Comparison of ENCODE assay signal across 8 mouse cellular contexts in the genomic region with DNA sequence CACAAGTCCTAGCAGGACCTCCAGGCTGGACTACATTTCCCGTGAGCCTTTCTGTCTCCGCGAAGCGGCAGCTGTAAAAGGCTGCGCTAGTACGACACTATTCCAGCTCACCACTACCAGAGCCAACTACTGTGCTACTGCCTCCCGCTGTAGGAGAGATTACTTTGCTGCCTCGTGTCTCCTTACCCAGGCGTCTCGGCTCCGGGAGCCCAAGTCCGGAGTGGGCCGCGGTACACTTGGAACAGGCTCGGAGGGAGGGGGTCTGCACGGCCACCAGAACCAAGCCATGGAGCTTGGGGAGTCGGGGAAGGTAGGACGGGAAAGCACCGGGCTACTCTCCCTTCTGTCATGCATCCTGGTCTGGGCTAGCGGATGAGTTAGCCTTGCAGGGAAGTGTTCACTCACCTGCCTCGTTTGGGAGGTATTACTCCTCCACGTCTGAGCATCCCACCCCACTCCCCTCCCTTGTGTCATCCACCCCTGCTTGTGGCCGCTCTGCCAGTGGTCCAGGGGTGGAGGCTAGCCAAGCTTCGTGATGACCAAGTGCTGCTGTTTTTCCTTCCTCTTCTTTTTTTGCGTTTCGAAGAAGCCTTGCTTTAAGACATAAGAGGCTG. TPM values are rescaled to one million over a fixed set of nuclear protein-coding genes. Genes with fewer than 3 reads are reported as not detected.
A peak's percentile ranks its signal among the peaks of the same experiment; 100 is the strongest.
DNase-seq lines count a peak whose midpoint lies in the region; ATAC-seq and TF ChIP-seq lines count a peak whose summit lies in the region.

No protein-coding gene starts in this region.

- peak overlapping the region; percentile 95 for H3K4me2 ChIP-seq in CH12.LX (ENCODE audit: insufficient read depth, low read depth, poor library complexity, severe bottlenecking)
- H3K4me2 ChIP-seq in forebrain, embryonic 14.5 days (ENCODE audit: low read length) = peak overlapping the region; percentile 81
- H3K4me2 ChIP-seq in liver, embryonic 15.5 days = peak overlapping the region; percentile 81
- peak overlapping the region; percentile 79 for H3K4me2 ChIP-seq in neural tube, embryonic 12.5 days (replicated peaks)

- DNase-seq in CH12.LX (ENCODE audit: extremely low read depth) = peak; percentile 80
- peak; percentile 91 for DNase-seq in forebrain, embryonic 14.5 days (ENCODE audit: low spot score)
- peak; percentile 88 for DNase-seq in heart, postnatal 10 days
- peak; percentile 81 to 86 for DNase-seq in kidney, postnatal 4 days

- H3K4me1 ChIP-seq in CH12.LX (ENCODE audit: control insufficient read depth in 1 of 2, insufficient read depth in 2 of 2) = peaks cover 0 to 26% of the 10 kb centered on the region in 2 experiments; a peak in 2 of 4 replicates
- H3K4me1 ChIP-seq in forebrain, embryonic 14.5 days (ENCODE audit: control insufficient read depth, insufficient read depth, low read length) = peaks cover 9% of the 10 kb centered on the region
- peaks cover 10% of the 10 kb centered on the region; the same call in 1 of the 2 replicates for H3K4me1 ChIP-seq in liver, embryonic 15.5 days (replicated peaks)
- peaks cover 6% of the 10 kb centered on the region for H3K4me1 ChIP-seq in neural tube, embryonic 12.5 days
- peaks cover 4% of the 10 kb centered on the region for H3K4me1 ChIP-seq in testis, adult 2 months (ENCODE audit: control insufficient read depth, insufficient read depth, low read length)

- no peak for TF ChIP-seq EP300 in CH12.LX (IDR thresholded peaks at IDR 0.05; ENCODE audit: low read length)

- peak; percentile 98 for ATAC-seq in cerebellum, adult (ENCODE audit: insufficient number of reproducible peaks, low FRiP score, low TSS enrichment)
- peak; percentile 97 for ATAC-seq in forebrain, embryonic 14.5 days
- peak; percentile 81 for ATAC-seq in liver, embryonic 15.5 days (ENCODE audit: insufficient read depth)
- peak; percentile 91 for ATAC-seq in neural tube, embryonic 12.5 days (ENCODE audit: low FRiP score, low read depth)

- WGBS in forebrain, embryonic 14.5 days = under 1% methylated on average over 26 of the region's 26 CpGs
- under 1% methylated on average over 26 of the region's 26 CpGs for WGBS in liver, embryonic 15.5 days (ENCODE audit: insufficient replicate concordance)
- 2% methylated on average over 26 of the region's 26 CpGs for WGBS in neural tube, embryonic 12.5 days

- TF ChIP-seq POLR2A in CH12.LX (IDR thresholded peaks at IDR 0.05; ENCODE audit: low read depth, low read length) = peak; percentile 80
- 0 out of 2 replicates have a peak, but pooled peaks have one; percentile 10 for TF ChIP-seq POLR2A in testis, adult 2 months (IDR thresholded peaks at IDR 0.05; ENCODE audit: control insufficient read depth, low read depth, low read length)

- dilution Hi-C loops in CH12.LX (cut with MboI; ENCODE audit: extremely low pct_ligation_motif_present, extremely low pct_unique_long_range_greater_than_20kb, low sequenced_read_pairs) = no loop called here

- intact Hi-C loops in heart, postnatal 10 days (cut with DNase I) = loop anchor here (2.0 to 5.0 kb wide), 2 partner anchors 60 to 107 kb away; a partner anchor contains a TSS

- H3K9ac ChIP-seq in CH12.LX (ENCODE audit: insufficient read depth, low read depth) = peak overlapping the region; percentile 41
- H3K9ac ChIP-seq in forebrain, embryonic 14.5 days (ENCODE audit: low read length) = peak overlapping the region; percentile 73
- H3K9ac ChIP-seq in liver, embryonic 15.5 days = peak overlapping the region; percentile 52
- H3K9ac ChIP-seq in neural tube, embryonic 12.5 days = peak overlapping the region; percentile 67

- H3K36me3 ChIP-seq in CH12.LX (replicated peaks in 1 of 2; ENCODE audit: control insufficient read depth in 1 of 2, insufficient read depth in 1 of 2, low read length in 1 of 2) = peaks cover 0 to 19% of the 10 kb centered on the region in 2 experiments
- no peaks in the 10 kb centered on the region for H3K36me3 ChIP-seq in forebrain, embryonic 14.5 days (ENCODE audit: control insufficient read depth, insufficient read depth, low read length)
- H3K36me3 ChIP-seq in liver, embryonic 15.5 days (replicated peaks) = no peaks in the 10 kb centered on the region
- peaks cover 4% of the 10 kb centered on the region; the same call in 1 of the 2 replicates for H3K36me3 ChIP-seq in neural tube, embryonic 12.5 days
- no peaks in the 10 kb centered on the region for H3K36me3 ChIP-seq in testis, adult 2 months (ENCODE audit: control insufficient read depth, insufficient read depth, low read length)

- H3K27me3 ChIP-seq in CH12.LX (replicated peaks) = peaks cover 2% of the 10 kb centered on the region
- no peaks in the 10 kb centered on the region for H3K27me3 ChIP-seq in forebrain, embryonic 14.5 days (replicated peaks; ENCODE audit: control insufficient read depth, insufficient read depth, low read length)
- H3K27me3 ChIP-seq in liver, embryonic 15.5 days = no peaks in the 10 kb centered on the region
- H3K27me3 ChIP-seq in neural tube, embryonic 12.5 days (replicated peaks) = no peaks in the 10 kb centered on the region
- no peaks in the 10 kb centered on the region for H3K27me3 ChIP-seq in testis, adult 2 months (ENCODE audit: control insufficient read depth, insufficient read depth, low read length)

- no peak overlapping the region for H3K27ac ChIP-seq in CH12.LX (ENCODE audit: insufficient read depth, low read depth)
- peak overlapping the region; percentile 58; the same call in 1 of the 2 replicates for H3K27ac ChIP-seq in forebrain, embryonic 14.5 days (ENCODE audit: low read depth, low read length)
- H3K27ac ChIP-seq in liver, embryonic 15.5 days (replicated peaks) = no peak overlapping the region
- no peak overlapping the region for H3K27ac ChIP-seq in neural tube, embryonic 12.5 days
- no peak overlapping the region; the same call in 1 of the 2 replicates for H3K27ac ChIP-seq in testis, adult 2 months (ENCODE audit: control insufficient read depth, insufficient read depth, low read depth, low read length)

- H3K9me3 ChIP-seq in CH12.LX (replicated peaks; ENCODE audit: low read length) = no peaks in the 10 kb centered on the region
- H3K9me3 ChIP-seq in forebrain, embryonic 14.5 days (replicated peaks; ENCODE audit: control insufficient read depth, low read length) = no peaks in the 10 kb centered on the region
- no peaks in the 10 kb centered on the region for H3K9me3 ChIP-seq in liver, embryonic 15.5 days (replicated peaks)
- H3K9me3 ChIP-seq in neural tube, embryonic 12.5 days = no peaks in the 10 kb centered on the region

- no peaks in the 10 kb centered on the region for H3K79me2 ChIP-seq in CH12.LX (replicated peaks; ENCODE audit: control insufficient read depth, extremely low read depth, insufficient read depth, poor library complexity, severe bottlenecking)

- no peak for TF ChIP-seq CTCF in CH12.LX (conservative IDR thresholded peaks at IDR 0.05 in 1 of 2, IDR thresholded peaks at IDR 0.05 in 1 of 2; ENCODE audit: low read depth in 2 of 2, low read length in 2 of 2)
- TF ChIP-seq CTCF in testis, adult 2 months (IDR thresholded peaks at IDR 0.05; ENCODE audit: control insufficient read depth, insufficient read depth, insufficient replicate concordance, low read depth, low read length) = no peak

- TF ChIP-seq RAD21 in CH12.LX (IDR thresholded peaks at IDR 0.05; ENCODE audit: low read depth, low read length) = no peak; the same call in 1 of the 2 replicates

- H3K4me3 ChIP-seq in CH12.LX (replicated peaks in 1 of 3; ENCODE audit: low read depth in 2 of 3, low read length in 2 of 3, poor library complexity in 1 of 3) = peak overlapping the region; percentile 67 to 88 (median 70)
- H3K4me3 ChIP-seq in forebrain, embryonic 14.5 days (ENCODE audit: low read depth, low read length) = peak overlapping the region; percentile 54
- peak overlapping the region; percentile 62 for H3K4me3 ChIP-seq in liver, embryonic 15.5 days (replicated peaks)
- H3K4me3 ChIP-seq in neural tube, embryonic 12.5 days = peak overlapping the region; percentile 64
- H3K4me3 ChIP-seq in testis, adult 2 months (ENCODE audit: control insufficient read depth, low read depth, low read length) = peak overlapping the region; percentile 83

- in situ Hi-C loops in CH12.LX (cut with MboI; ENCODE audit: low pct_ligation_motif_present, low pct_unique_long_range_greater_than_20kb, low sequenced_read_pairs) = no loop called here

RNA-seq across cellular contexts. Expression of a gene that starts 33.1 kb away (rescaled TPM):
- total RNA-seq in CH12.LX (2012; rRNA removed) (not detected in 2 replicates), CH12.LX (2014; rRNA removed) (not detected in 2 replicates)
- not detected in 2 replicates for polyA plus RNA-seq in CH12.LX (2012; ENCODE audit: insufficient read length, low read depth)
- polyA plus RNA-seq in forebrain, embryonic 14.5 days (2014; fragmentation: Nextera tagmentation; extraction: Ambion mirVana) = 152 and 161 TPM in 2 replicates
- 10 to 100 TPM; 14.4 to 15.7 TPM for total RNA-seq in heart, postnatal 10 days (2021)
- polyA plus RNA-seq in liver, embryonic 15.5 days (2015; fragmentation: Nextera tagmentation; extraction: Ambion mirVana) = 1.2 and 1.3 TPM in 2 replicates
- polyA plus RNA-seq in neural tube, embryonic 12.5 days (2016; fragmentation: Nextera tagmentation; extraction: Ambion mirVana) = 97.7 and 107 TPM in 2 replicates
- polyA plus RNA-seq in testis, adult 2 months (2012; rRNA removed) = 18.7 and 20.4 TPM in 2 replicates

RNA-seq across cellular contexts. Expression of a gene that starts 50.2 kb away (rescaled TPM):
- 8.1 and 13.7 TPM in 2 replicates for total RNA-seq in CH12.LX (2012; rRNA removed)
- total RNA-seq in CH12.LX (2014; rRNA removed) = 3.8 and 5.6 TPM in 2 replicates
- polyA plus RNA-seq in CH12.LX (2012; ENCODE audit: insufficient read length, low read depth) = 9.4 and 14.2 TPM in 2 replicates
- 10.7 and 10.9 TPM in 2 replicates for polyA plus RNA-seq in forebrain, embryonic 14.5 days (2014; fragmentation: Nextera tagmentation; extraction: Ambion mirVana)
- total RNA-seq in heart, postnatal 10 days (2021) = 10 to 100 TPM; 12.4 to 16.7 TPM
- 2.0 and 2.5 TPM in 2 replicates for polyA plus RNA-seq in liver, embryonic 15.5 days (2015; fragmentation: Nextera tagmentation; extraction: Ambion mirVana)
- polyA plus RNA-seq in neural tube, embryonic 12.5 days (2016; fragmentation: Nextera tagmentation; extraction: Ambion mirVana) = 15.6 and 20.1 TPM in 2 replicates
- 54.3 and 54.4 TPM in 2 replicates for polyA plus RNA-seq in testis, adult 2 months (2012; rRNA removed)

RNA-seq across cellular contexts. Expression of a gene that starts 56.3 kb away (rescaled TPM):
- total RNA-seq in CH12.LX (2012; rRNA removed) = 0.13 and 0.42 TPM in 2 replicates
- total RNA-seq in CH12.LX (2014; rRNA removed) = 0.08 and 0.11 TPM in 2 replicates
- 0.17 and 0.18 TPM in 2 replicates for polyA plus RNA-seq in CH12.LX (2012; ENCODE audit: insufficient read length, low read depth)
- 0.06 and 0.48 TPM in 2 replicates for polyA plus RNA-seq in forebrain, embryonic 14.5 days (2014; fragmentation: Nextera tagmentation; extraction: Ambion mirVana)
- total RNA-seq in heart, postnatal 10 days (2021) = 1 to 10 TPM in 1 of 2 experiments, under 1 TPM in 1; 0.62 to 1.2 TPM
- polyA plus RNA-seq in liver, embryonic 15.5 days (2015; fragmentation: Nextera tagmentation; extraction: Ambion mirVana) = 0.03 TPM in 1 of 2 replicates, not detected in the other
- 0.28 and 0.63 TPM in 2 replicates for polyA plus RNA-seq in neural tube, embryonic 12.5 days (2016; fragmentation: Nextera tagmentation; extraction: Ambion mirVana)
- polyA plus RNA-seq in testis, adult 2 months (2012; rRNA removed) = 1.6 and 2.1 TPM in 2 replicates

RNA-seq across cellular contexts. Expression of a gene that starts 58.7 kb away (rescaled TPM):
- total RNA-seq in CH12.LX (2012; rRNA removed) = 1.6 and 2.1 TPM in 2 replicates
- total RNA-seq in CH12.LX (2014; rRNA removed) = 1.1 and 1.4 TPM in 2 replicates
- 4.7 and 5.9 TPM in 2 replicates for polyA plus RNA-seq in CH12.LX (2012; ENCODE audit: insufficient read length, low read depth)
- polyA plus RNA-seq in forebrain, embryonic 14.5 days (2014; fragmentation: Nextera tagmentation; extraction: Ambion mirVana) = 27.1 and 29.9 TPM in 2 replicates
- total RNA-seq in heart, postnatal 10 days (2021) = 10 to 100 TPM; 17.8 to 25.2 TPM
- 2.7 and 2.9 TPM in 2 replicates for polyA plus RNA-seq in liver, embryonic 15.5 days (2015; fragmentation: Nextera tagmentation; extraction: Ambion mirVana)
- 18.4 and 18.5 TPM in 2 replicates for polyA plus RNA-seq in neural tube, embryonic 12.5 days (2016; fragmentation: Nextera tagmentation; extraction: Ambion mirVana)
- polyA plus RNA-seq in testis, adult 2 months (2012; rRNA removed) = 1.4 and 1.8 TPM in 2 replicates
